Mouse (Mus musculus): ENCODE data around the gene Gm6614. TPM values are rescaled to one million over a fixed set of nuclear protein-coding genes. Genes with fewer than 3 reads are reported as not detected.

The Gm6614 gene
- polyA plus RNA-seq, 1 experiment from 2014 or later = not detected

- no peak overlapping the region for H3K4me2 ChIP-seq (ENCODE audit: low read length)
- H3K27me3 ChIP-seq (ENCODE audit: control insufficient read depth, insufficient read depth, low read length) = no peaks in the 10 kb centered on the region
- no peak overlapping the region for H3K27ac ChIP-seq (replicated peaks; ENCODE audit: low read depth, low read length)
- no peaks in the 10 kb centered on the region for H3K9me3 ChIP-seq (ENCODE audit: control insufficient read depth, low read length)
- no peak for ATAC-seq (ENCODE audit: low FRiP score, low TSS enrichment)
- no peak overlapping the region for H3K9ac ChIP-seq (replicated peaks; ENCODE audit: low read length)
- H3K4me3 ChIP-seq (replicated peaks; ENCODE audit: low read depth, low read length) = no peak overlapping the region
- H3K4me1 ChIP-seq (ENCODE audit: control insufficient read depth, insufficient read depth, low read length) = no peaks in the 10 kb centered on the region
- H3K36me3 ChIP-seq (ENCODE audit: control insufficient read depth, insufficient read depth, low read length) = no peaks in the 10 kb centered on the region
- DNase-seq = no peak
- over 99% methylated on average over 6 of the region's 6 CpGs for WGBS
These were observed 24.4 kb downstream of the Gm6614 start for GRCm38 (mm10) chr6:141986772-141987171.

DNA sequence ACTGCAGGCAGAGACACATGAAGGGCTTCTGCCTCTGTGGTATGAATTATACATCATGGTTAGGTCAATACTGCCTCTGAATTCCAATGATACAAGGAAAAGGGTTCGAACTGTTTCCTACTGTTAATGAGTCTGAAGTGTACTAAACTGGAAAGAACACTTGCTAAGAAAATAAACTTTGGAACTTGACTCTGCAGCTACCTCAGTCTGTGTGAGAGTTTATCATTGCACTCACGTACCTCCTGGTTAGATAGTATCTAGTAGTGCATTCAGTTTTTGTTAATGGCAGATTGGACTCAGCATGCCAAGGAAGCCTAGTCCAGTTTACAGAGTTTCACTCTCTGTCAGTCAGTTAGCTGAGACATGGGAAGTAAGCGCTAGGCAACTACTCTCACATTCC lies 26.6 kb downstream of the Gm6614 start:
- DNase-seq (no peak), ATAC-seq (ENCODE audit: low FRiP score, low TSS enrichment) (0 out of 2 replicates have a peak, but pooled peaks have one; percentile 3)
- H3K4me1 ChIP-seq (ENCODE audit: control insufficient read depth, insufficient read depth, low read length) = no peaks in the 10 kb centered on the region
- no peak overlapping the region for H3K4me3 ChIP-seq (replicated peaks; ENCODE audit: low read depth, low read length)
- H3K27ac ChIP-seq (replicated peaks; ENCODE audit: low read depth, low read length) = no peak overlapping the region
- no peak overlapping the region for H3K4me2 ChIP-seq (ENCODE audit: low read length)
- no peaks in the 10 kb centered on the region for H3K9me3 ChIP-seq (ENCODE audit: control insufficient read depth, low read length)
- 89% methylated on average over 3 of the region's 3 CpGs for WGBS
- H3K36me3 ChIP-seq (ENCODE audit: control insufficient read depth, insufficient read depth, low read length) = no peaks in the 10 kb centered on the region
- no peak overlapping the region for H3K9ac ChIP-seq (replicated peaks; ENCODE audit: low read length)
- no peaks in the 10 kb centered on the region for H3K27me3 ChIP-seq (ENCODE audit: control insufficient read depth, insufficient read depth, low read length)

DNA sequence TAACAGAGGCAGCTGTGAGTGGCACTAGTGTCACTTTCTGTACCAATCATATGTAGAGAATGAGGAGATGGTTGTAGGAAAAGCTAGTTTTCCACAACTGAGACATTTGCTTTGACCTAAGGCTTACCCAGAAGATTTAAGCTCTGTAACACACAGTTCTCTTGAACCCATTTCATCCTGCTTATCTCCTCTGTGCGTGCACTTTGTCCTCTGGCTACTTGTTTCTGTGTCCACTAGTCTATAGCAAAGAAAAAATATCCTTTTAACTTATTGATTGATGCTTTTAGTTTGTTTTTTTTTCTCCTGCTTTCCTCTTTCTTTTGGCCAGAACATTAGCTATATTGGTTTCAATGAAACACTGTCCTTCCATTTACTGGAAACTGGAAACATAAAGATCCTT lies 48.8 kb downstream of the Gm6614 start:
- Histone ChIP-seq H3K36me3 (ENCODE audit: control insufficient read depth, insufficient read depth, low read length) (no peaks in the 10 kb centered on the region), H3K4me3 (replicated peaks; ENCODE audit: low read depth, low read length) (no peak overlapping the region), H3K27me3 (ENCODE audit: control insufficient read depth, insufficient read depth, low read length) (no peaks in the 10 kb centered on the region), H3K27ac (replicated peaks; ENCODE audit: low read depth, low read length) (no peak overlapping the region), H3K9ac (replicated peaks; ENCODE audit: low read length) (no peak overlapping the region), H3K9me3 (ENCODE audit: control insufficient read depth, low read length) (no peaks in the 10 kb centered on the region), H3K4me1 (ENCODE audit: control insufficient read depth, insufficient read depth, low read length) (no peaks in the 10 kb centered on the region), H3K4me2 (ENCODE audit: low read length) (no peak overlapping the region)
- no peak for DNase-seq
- 78% methylated on average over 1 of the region's 1 CpGs for WGBS
- ATAC-seq (ENCODE audit: low FRiP score, low TSS enrichment) = no peak

DNA sequence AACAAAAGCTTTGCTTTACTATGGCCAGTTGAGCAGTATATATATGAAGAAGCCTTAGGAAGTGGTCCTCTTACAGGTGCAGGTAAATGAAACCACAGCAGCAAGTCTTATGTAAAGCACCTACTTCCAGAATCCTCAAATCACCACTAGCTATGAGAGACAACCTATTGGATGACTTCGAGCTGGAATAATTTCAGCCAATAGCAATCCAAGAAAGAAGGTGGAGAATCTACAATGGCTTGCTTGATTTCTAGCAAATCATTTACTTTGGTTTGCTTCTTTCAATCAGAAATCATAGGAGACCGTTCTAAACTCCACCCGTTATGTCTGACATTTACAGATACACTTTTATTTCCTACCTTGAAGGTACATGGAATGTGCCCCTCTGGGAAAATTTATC lies 49.4 kb downstream of the Gm6614 start:
- Histone ChIP-seq H3K9me3 (ENCODE audit: control insufficient read depth, low read length) (no peaks in the 10 kb centered on the region), H3K27ac (replicated peaks; ENCODE audit: low read depth, low read length) (no peak overlapping the region), H3K27me3 (ENCODE audit: control insufficient read depth, insufficient read depth, low read length) (no peaks in the 10 kb centered on the region), H3K4me3 (replicated peaks; ENCODE audit: low read depth, low read length) (no peak overlapping the region), H3K4me2 (ENCODE audit: low read length) (no peak overlapping the region), H3K4me1 (ENCODE audit: control insufficient read depth, insufficient read depth, low read length) (no peaks in the 10 kb centered on the region), H3K9ac (replicated peaks; ENCODE audit: low read length) (no peak overlapping the region), H3K36me3 (ENCODE audit: control insufficient read depth, insufficient read depth, low read length) (no peaks in the 10 kb centered on the region)
- no peak for ATAC-seq (ENCODE audit: low FRiP score, low TSS enrichment)
- DNase-seq = no peak
- 91% methylated on average over 3 of the region's 3 CpGs for WGBS

GRCm38 (mm10) chr6:141960482-141960881 lies 50.7 kb downstream of the Gm6614 start:
- H3K4me3 ChIP-seq (replicated peaks; ENCODE audit: low read depth, low read length) = no peak overlapping the region
- DNase-seq (no peak), ATAC-seq (ENCODE audit: low FRiP score, low TSS enrichment) (no peak)
- no peak overlapping the region for H3K4me2 ChIP-seq (ENCODE audit: low read length)
- H3K9me3 ChIP-seq (ENCODE audit: control insufficient read depth, low read length) = no peaks in the 10 kb centered on the region
- no peaks in the 10 kb centered on the region for H3K27me3 ChIP-seq (ENCODE audit: control insufficient read depth, insufficient read depth, low read length)
- WGBS = 81% methylated on average over 5 of the region's 5 CpGs
- no peak overlapping the region for H3K27ac ChIP-seq (replicated peaks; ENCODE audit: low read depth, low read length)
- H3K4me1 ChIP-seq (ENCODE audit: control insufficient read depth, insufficient read depth, low read length) = no peaks in the 10 kb centered on the region
- no peaks in the 10 kb centered on the region for H3K36me3 ChIP-seq (ENCODE audit: control insufficient read depth, insufficient read depth, low read length)
- H3K9ac ChIP-seq (replicated peaks; ENCODE audit: low read length) = no peak overlapping the region

GRCm38 (mm10) chr6:141946862-141947261 lies 64.4 kb downstream of the Gm6614 start, which contains the start of gene Slco1a1:
Gene Slco1a1 (minus strand): TSS chr6:141946962.
- H3K4me2 ChIP-seq (ENCODE audit: low read length) = no peak within 1 kb of the TSS
- no peak for ATAC-seq (ENCODE audit: low FRiP score, low TSS enrichment)

GRCm38 (mm10) chr6:141940451-141940850 lies 70.8 kb downstream of the Gm6614 start:
- Histone ChIP-seq H3K27ac (replicated peaks; ENCODE audit: low read depth, low read length) (no peak overlapping the region), H3K27me3 (ENCODE audit: control insufficient read depth, insufficient read depth, low read length) (no peaks in the 10 kb centered on the region), H3K36me3 (ENCODE audit: control insufficient read depth, insufficient read depth, low read length) (no peaks in the 10 kb centered on the region), H3K4me2 (ENCODE audit: low read length) (no peak overlapping the region), H3K9me3 (ENCODE audit: control insufficient read depth, low read length) (no peaks in the 10 kb centered on the region), H3K9ac (replicated peaks; ENCODE audit: low read length) (no peak overlapping the region), H3K4me3 (replicated peaks; ENCODE audit: low read depth, low read length) (no peak overlapping the region), H3K4me1 (ENCODE audit: control insufficient read depth, insufficient read depth, low read length) (no peaks in the 10 kb centered on the region)
- 87% methylated on average over 1 of the region's 1 CpGs for WGBS
- no peak for ATAC-seq (ENCODE audit: low FRiP score, low TSS enrichment)
- no peak for DNase-seq

More at GRCm38 (mm10) chr6:141946862-141947261, 64.4 kb downstream of the Gm6614 start, which contains the start of gene Slco1a1:
- Histone ChIP-seq H3K36me3 (ENCODE audit: control insufficient read depth, insufficient read depth, low read length) (no peaks in the 10 kb centered on the region), H3K27ac (replicated peaks; ENCODE audit: low read depth, low read length) (no peak within 1 kb of the TSS), H3K27me3 (ENCODE audit: control insufficient read depth, insufficient read depth, low read length) (no peaks in the 10 kb centered on the region), H3K4me1 (ENCODE audit: control insufficient read depth, insufficient read depth, low read length) (no peaks in the 10 kb centered on the region), H3K9me3 (ENCODE audit: control insufficient read depth, low read length) (no peaks in the 10 kb centered on the region), H3K9ac (replicated peaks; ENCODE audit: low read length) (no peak within 1 kb of the TSS), H3K4me3 (replicated peaks; ENCODE audit: low read depth, low read length) (no peak within 1 kb of the TSS)
- no peak for DNase-seq

Other genes with a start within 250 kb of the Gm6614 start
- gene Gm5724, start 237.6 kb downstream of the Gm6614 start, polyA plus RNA-seq (2014; fragmentation: Nextera tagmentation; extraction: Ambion mirVana) = not detected in 2 replicates
- gene Slco1a4, start 155.2 kb downstream of the Gm6614 start, polyA plus RNA-seq (2014; fragmentation: Nextera tagmentation; extraction: Ambion mirVana) = 0.96 and 1.3 TPM in 2 replicates
- not detected in 2 replicates for gene Slco1a1, start 64.5 kb downstream of the Gm6614 start, polyA plus RNA-seq (2014; fragmentation: Nextera tagmentation; extraction: Ambion mirVana)
- gene Slco1a6, start 197.1 kb upstream of the Gm6614 start, polyA plus RNA-seq (2014; fragmentation: Nextera tagmentation; extraction: Ambion mirVana) = 0.54 and 0.74 TPM in 2 replicates